Mouse (Mus musculus): Measurements from ENCODE around the gene Tspan31. TPM values are rescaled to one million over a fixed set of nuclear protein-coding genes. Genes with fewer than 3 reads are reported as not detected.
"Not testable (repeated sequence)": the region's sequence is repeated elsewhere in the genome, so short reads cannot be mapped to it uniquely, and the experiment has no call there.

Tspan31 gene
- polyA plus RNA-seq, 1 experiment from 2014 or later: 165 TPM

DNA sequence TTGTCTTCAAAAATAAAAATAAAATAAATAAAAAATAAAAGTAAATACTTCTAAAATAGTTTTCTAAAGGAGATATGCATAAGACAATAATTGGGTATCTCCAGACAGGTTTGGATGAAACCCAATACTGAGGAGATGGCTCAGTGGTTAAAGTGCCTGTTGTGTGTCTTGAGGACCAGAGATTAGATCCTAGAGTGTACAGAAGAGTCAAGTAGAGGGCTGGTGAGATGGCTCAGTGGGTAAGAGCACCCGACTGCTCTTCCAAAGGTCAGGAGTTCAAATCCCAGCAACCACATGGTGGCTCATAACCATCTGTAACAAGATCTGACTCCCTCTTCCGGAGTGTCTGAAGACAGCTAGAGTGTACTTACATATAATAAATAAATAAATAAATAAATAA is 2.9 kb upstream of the Tspan31 start:
- ATAC-seq (ENCODE audit: low FRiP score, low read depth); H3K9ac ChIP-seq (replicated peaks); H3K4me2 ChIP-seq (replicated peaks); H3K36me3 ChIP-seq; H3K27ac ChIP-seq (replicated peaks); H3K4me3 ChIP-seq; H3K9me3 ChIP-seq: not testable (repeated sequence)
- Histone ChIP-seq H3K4me1 (peaks cover 30% of the 10 kb centered on the region), H3K27me3 (peaks cover 26% of the 10 kb centered on the region)
- WGBS: 87% methylated on average over 2 of the region's 2 CpGs

DNA sequence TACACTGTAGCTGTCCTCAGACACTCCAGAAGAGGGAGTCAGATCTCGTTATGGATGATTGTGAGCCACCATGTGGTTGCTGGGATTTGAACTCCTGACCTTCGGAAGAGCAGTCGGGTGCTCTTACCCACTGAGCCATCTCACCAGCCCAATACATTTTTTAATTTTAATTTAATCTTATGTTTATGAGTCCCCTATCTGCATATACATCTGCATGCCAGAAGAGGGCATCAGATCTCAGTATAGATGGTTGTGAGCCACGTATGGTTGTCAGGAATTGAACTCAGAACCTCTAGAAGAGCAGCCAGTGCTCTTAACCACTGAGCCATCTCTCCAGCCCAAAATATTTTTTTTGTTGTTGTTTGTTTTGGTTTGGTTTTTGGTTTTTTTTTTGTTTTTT is 2.2 kb upstream of the Tspan31 start:
- not testable (repeated sequence) for H3K4me2 ChIP-seq (replicated peaks); H3K27ac ChIP-seq (replicated peaks); H3K4me3 ChIP-seq; H3K9me3 ChIP-seq; H3K9ac ChIP-seq (replicated peaks); ATAC-seq (ENCODE audit: low FRiP score, low read depth)
- peaks cover 16% of the 10 kb centered on the region for H3K36me3 ChIP-seq
- H3K27me3 ChIP-seq: peaks cover 22% of the 10 kb centered on the region
- peaks cover 26% of the 10 kb centered on the region for H3K4me1 ChIP-seq
- WGBS: 90% methylated on average over 4 of the region's 4 CpGs

DNA sequence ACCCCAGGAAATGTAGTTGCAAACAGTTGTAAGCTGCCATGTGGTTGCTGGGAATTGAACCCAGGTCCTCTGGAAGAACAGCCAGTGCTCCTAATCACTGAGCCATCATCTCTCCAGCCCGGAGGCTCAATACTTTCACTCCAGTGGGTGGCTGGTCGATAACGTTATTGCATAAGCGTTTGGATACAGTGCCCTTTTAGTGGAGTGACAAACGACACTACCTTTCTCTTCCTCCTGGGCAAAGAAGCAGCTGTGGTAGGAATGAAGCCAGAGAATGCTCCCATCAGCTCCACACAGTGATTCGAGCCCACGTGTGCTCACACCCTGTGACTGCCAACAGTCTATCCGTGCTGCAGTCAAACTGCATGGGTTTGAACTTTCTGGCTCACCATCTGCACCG is 1.1 kb upstream of the Tspan31 start:
- peaks cover 13% of the 10 kb centered on the region for H3K27me3 ChIP-seq
- peak overlapping the region; percentile 52; the same call in 1 of the 2 replicates for H3K27ac ChIP-seq (replicated peaks)
- peaks cover 30% of the 10 kb centered on the region for H3K4me1 ChIP-seq
- peaks cover 27% of the 10 kb centered on the region for H3K36me3 ChIP-seq
- H3K4me3 ChIP-seq: peak overlapping the region; percentile 61
- H3K9me3 ChIP-seq: no peaks in the 10 kb centered on the region
- no peak for ATAC-seq (ENCODE audit: low FRiP score, low read depth)
- WGBS: 79% methylated on average over 9 of the region's 9 CpGs
- H3K4me2 ChIP-seq (replicated peaks): peak overlapping the region; percentile 76
- peak overlapping the region; percentile 69; the same call in 1 of the 2 replicates for H3K9ac ChIP-seq (replicated peaks)

DNA sequence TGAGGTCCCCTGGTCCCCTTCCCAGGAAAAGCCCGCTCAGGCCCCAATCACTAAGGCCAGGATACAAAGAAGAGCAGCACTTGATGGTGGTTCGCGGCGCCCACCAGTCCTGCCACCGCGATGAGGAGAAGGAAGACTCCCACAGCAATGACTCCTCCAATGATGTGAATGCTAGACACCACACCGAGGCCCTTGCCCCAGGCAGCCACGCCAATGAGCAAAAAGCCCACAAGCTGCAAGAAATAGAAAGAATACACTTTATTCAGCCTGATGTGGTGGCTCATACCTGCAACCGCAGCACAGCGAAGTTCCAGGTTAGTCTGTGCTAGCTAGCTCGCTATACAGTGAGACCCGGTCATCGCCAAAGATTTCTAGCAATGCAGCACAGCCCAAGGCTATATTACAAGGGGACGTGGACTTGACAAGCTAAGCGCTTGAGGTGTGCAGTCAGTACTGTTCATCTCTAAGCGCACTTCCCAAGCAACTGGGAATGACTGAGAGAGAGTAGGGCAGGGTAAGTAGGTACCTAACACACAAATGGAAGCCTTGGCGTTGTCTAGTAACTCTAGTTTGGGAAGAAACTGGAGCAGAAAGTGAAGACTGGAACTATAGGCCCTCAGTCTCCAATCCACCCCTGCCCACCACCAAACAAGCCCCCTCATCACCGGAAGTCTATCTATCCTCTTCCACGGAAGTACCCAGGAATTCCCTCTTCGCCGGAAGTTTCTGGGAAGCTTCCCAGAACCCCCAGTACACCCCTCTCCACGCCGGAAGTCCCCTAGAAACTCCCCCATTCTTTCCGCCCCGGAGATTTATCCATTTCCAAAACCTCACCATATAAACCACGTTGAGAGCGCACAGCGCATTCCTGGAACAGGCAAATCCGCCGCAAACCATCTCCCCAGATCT is 529 bp downstream of the Tspan31 start:
- H3K4me3 ChIP-seq: peak overlapping the region; percentile 61
- peak; percentile 75 for ATAC-seq (ENCODE audit: low FRiP score, low read depth)
- peak overlapping the region; percentile 89 for H3K27ac ChIP-seq (replicated peaks)
- H3K4me1 ChIP-seq: peaks cover 41% of the 10 kb centered on the region
- no peaks in the 10 kb centered on the region for H3K27me3 ChIP-seq
- 9% methylated on average over 30 of the region's 30 CpGs for WGBS
- no peaks in the 10 kb centered on the region for H3K9me3 ChIP-seq
- H3K4me2 ChIP-seq (replicated peaks): peak overlapping the region; percentile 76
- H3K9ac ChIP-seq (replicated peaks): peak overlapping the region; percentile 60
- H3K36me3 ChIP-seq: peaks cover 43% of the 10 kb centered on the region

DNA sequence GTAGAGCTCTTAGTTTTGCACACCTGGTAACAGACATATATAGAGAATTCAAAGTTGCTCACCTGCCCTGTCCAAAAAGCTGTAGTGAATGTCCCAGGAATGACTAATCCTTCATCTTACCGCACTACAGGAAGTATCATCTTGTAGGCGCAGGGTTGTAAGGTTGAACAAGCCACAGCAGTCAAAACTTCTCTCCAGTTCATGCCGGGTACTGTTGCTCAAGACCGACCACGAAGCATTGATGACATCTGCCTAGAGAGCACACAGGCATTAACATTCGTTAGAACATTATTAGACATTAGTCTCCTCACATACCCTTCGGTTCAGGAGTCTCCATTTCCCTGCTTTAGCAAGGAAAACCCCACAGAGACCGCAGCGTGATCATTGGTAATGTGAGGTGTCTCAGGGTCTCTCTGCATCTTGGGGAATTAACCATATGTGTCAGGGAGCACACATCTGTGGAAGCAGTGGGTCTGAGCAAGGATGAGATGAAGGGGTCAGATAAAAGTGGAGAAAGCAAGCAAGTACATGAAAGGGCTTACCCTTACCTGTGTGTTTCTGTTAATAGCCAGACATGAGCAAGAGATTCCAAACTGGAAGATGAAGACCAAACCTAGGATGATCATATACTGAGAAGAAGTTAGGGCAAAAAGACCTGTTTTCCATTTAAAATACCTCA is 1.6 kb downstream of the Tspan31 start:
- peak overlapping the region; percentile 76 for H3K4me2 ChIP-seq (replicated peaks)
- H3K27ac ChIP-seq (replicated peaks): peak overlapping the region; percentile 89
- peaks cover 43% of the 10 kb centered on the region for H3K36me3 ChIP-seq
- H3K9me3 ChIP-seq: no peaks in the 10 kb centered on the region
- H3K4me3 ChIP-seq: peak overlapping the region; percentile 61
- H3K27me3 ChIP-seq: no peaks in the 10 kb centered on the region
- no peak for ATAC-seq (ENCODE audit: low FRiP score, low read depth)
- 84% methylated on average over 9 of the region's 9 CpGs for WGBS
- H3K9ac ChIP-seq (replicated peaks): peak overlapping the region; percentile 60; the same call in 1 of the 2 replicates
- H3K4me1 ChIP-seq: peaks cover 41% of the 10 kb centered on the region

DNA sequence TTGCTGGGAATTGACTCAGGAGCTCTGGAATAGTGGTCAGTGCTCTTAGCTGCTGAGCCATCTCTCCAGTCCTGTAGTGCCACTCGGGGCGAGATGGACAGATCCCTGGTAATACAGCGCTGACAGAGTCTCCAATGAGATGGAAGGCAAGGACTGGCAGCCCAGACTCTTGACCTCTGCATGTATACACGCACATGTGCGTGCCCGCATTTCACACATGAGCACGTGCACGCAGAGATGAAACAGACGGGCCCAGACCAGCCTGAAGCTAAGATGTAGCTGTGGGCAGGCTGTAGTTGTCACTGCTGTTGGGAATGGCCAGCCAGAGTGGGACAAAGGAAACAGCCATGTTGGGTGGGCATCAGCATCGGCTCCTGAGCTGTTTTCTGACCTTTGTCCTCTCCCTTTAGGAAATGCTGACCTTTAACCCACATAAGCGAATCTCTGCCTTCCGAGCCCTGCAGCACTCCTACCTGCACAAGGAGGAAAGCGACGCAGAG is 3.5 kb downstream of the Tspan31 start:
- peaks cover 1% of the 10 kb centered on the region; the same call in 1 of the 2 replicates for H3K27me3 ChIP-seq
- H3K36me3 ChIP-seq: peaks cover 43% of the 10 kb centered on the region
- no peak overlapping the region for H3K4me3 ChIP-seq
- peaks cover 49% of the 10 kb centered on the region for H3K4me1 ChIP-seq
- 0 out of 2 replicates have a peak overlapping the region, but pooled peaks have one; percentile 26 for H3K27ac ChIP-seq (replicated peaks)
- no peak overlapping the region for H3K9ac ChIP-seq (replicated peaks)
- 91% methylated on average over 14 of the region's 14 CpGs for WGBS
- H3K9me3 ChIP-seq: no peaks in the 10 kb centered on the region
- no peak overlapping the region for H3K4me2 ChIP-seq (replicated peaks)
- ATAC-seq (ENCODE audit: low FRiP score, low read depth): no peak

DNA sequence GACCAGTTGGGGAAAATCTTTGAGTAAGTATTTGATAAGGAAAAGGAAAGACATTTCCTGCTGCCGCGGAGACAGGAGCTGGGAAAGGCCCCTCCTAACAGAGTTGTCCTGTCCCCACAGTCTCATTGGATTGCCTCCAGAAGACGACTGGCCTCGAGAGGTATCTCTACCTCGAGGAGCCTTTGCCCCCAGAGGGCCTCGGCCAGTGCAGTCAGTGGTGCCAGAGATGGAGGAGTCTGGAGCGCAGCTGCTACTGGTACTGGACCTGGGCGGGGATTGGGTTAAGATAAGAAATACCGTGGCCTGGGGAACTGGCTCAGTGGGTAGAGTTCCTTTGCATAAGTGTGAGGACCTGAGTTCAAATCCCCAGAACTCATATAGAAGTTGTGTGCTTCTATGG is 4.1 kb downstream of the Tspan31 start:
- 90% methylated on average over 9 of the region's 9 CpGs for WGBS
- Histone ChIP-seq H3K27me3 (peaks cover 5% of the 10 kb centered on the region; the same call in 1 of the 2 replicates), H3K9me3 (no peaks in the 10 kb centered on the region), H3K9ac (replicated peaks) (no peak overlapping the region), H3K27ac (replicated peaks) (0 out of 2 replicates have a peak overlapping the region, but pooled peaks have one; percentile 20), H3K4me3 (0 out of 2 replicates have a peak overlapping the region, but pooled peaks have one; percentile 9), H3K36me3 (peaks cover 43% of the 10 kb centered on the region), H3K4me1 (peaks cover 50% of the 10 kb centered on the region), H3K4me2 (replicated peaks) (no peak overlapping the region; the same call in 1 of the 2 replicates)
- no peak for ATAC-seq (ENCODE audit: low FRiP score, low read depth)

DNA sequence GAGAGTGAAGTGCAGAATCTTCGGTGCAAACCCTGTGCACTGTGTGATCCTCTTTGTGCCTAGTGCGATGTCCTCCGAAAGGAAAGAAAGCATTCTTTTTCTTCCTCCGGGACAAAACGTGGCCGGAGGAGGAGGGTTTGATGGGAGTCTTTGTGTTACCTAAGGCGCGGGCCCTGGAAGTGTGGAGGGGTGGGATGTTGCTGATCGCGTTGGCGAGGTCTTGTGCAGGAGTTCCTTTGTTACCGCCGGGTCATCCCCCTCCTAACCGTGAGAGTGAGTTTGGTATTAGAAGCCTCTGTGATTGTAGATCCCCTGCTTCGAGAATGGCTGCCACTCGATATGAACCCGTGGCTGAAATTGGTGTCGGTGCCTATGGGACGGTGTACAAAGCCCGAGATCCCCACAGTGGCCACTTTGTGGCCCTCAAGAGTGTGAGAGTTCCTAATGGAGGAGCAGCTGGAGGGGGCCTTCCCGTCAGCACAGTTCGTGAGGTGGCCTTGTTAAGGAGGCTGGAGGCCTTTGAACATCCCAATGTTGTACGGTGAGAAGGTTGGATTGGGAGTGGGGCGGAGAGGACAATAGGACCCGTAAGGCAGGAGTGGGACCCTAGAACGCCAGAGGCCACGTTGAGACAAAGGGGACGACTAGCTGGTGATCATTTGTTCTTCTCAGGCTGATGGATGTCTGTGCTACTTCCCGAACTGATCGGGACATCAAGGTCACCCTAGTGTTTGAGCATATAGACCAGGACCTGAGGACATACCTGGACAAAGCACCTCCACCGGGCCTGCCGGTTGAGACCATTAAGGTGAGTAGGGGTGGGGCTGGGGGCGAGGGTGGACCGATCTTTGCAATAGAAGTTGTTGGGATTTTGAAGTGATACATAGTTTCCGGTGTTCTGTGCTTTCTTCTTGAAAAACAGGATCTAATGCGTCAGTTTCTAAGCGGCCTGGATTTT is 5.9 kb downstream of the Tspan31 start:
- H3K9me3 ChIP-seq: no peaks in the 10 kb centered on the region
- H3K36me3 ChIP-seq: peaks cover 43% of the 10 kb centered on the region
- peak overlapping the region; percentile 88 for H3K27ac ChIP-seq (replicated peaks)
- ATAC-seq (ENCODE audit: low FRiP score, low read depth): peak; percentile 4
- H3K4me1 ChIP-seq: peaks cover 51% of the 10 kb centered on the region
- H3K9ac ChIP-seq (replicated peaks): peak overlapping the region; percentile 98
- peak overlapping the region; percentile 75 for H3K4me2 ChIP-seq (replicated peaks)
- 15% methylated on average over 37 of the region's 37 CpGs for WGBS
- peaks cover 5% of the 10 kb centered on the region; the same call in 1 of the 2 replicates for H3K27me3 ChIP-seq
- H3K4me3 ChIP-seq: peak overlapping the region; percentile 92

DNA sequence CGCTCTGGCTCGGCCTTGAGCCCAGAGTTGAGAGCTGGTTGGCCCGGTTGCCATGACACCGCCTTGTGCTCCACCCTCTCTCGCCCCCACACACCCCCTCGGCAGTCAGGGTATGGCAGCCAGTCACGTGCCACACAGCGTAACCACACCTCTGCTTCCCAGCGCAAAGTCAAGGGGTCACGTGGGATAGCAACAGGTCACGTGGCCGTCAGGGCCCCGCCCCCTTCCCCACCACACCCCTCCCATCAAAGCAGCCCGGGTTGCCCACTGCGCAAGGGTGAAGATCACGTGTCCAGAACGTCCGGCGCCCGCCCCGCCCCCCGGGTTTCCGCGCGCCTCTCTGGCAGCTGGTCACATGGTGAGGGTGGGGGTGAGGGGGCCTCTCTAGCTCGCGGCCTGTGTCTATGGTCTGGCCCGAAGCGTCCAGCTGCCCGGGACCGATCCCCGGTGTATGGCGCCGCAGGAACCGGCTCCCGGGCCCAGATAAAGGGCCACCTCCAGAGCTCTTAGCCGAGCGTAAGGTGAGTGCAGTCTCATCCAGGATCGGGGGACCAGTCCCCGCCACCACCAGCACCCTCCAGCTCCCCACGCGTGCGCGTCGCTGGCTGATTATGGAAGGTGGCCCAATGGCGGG is 6.7 kb downstream of the Tspan31 start, which contains the start of gene Cdk4:
Gene Cdk4, plus strand, starts transcription at position 296 of the 634 bp plus-strand sequence.
- Histone ChIP-seq H3K4me3 (peak within 1 kb of the TSS; percentile 92), H3K9ac (replicated peaks) (peak within 1 kb of the TSS; percentile 98), H3K27ac (replicated peaks) (peak within 1 kb of the TSS; percentile 88), H3K4me1 (peaks cover 51% of the 10 kb centered on the region), H3K36me3 (peaks cover 38% of the 10 kb centered on the region), H3K4me2 (replicated peaks) (peak within 1 kb of the TSS; percentile 75), H3K27me3 (peaks cover 5% of the 10 kb centered on the region; the same call in 1 of the 2 replicates), H3K9me3 (no peaks in the 10 kb centered on the region)
- peak; percentile 90 for ATAC-seq (ENCODE audit: low FRiP score, low read depth)
- WGBS: under 1% methylated on average over 46 of the region's 46 CpGs

DNA sequence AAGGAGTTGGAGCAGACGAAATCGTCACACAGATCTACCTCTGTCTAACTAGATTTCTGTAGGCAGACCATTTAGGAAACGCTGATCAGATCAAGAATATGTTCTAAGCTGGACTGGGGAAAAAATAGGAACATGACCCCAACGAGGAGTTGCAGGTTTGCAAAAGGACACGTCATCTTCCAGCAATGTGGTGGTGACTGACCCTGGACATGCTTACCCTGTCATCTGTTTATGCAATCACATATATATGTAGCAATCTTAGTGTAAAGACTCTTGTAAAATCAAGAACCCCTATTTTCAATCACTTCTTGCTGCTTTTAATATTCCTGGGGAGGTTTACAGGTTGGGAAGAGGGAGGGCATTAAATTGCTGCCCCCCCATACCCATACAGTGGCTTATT is 7.6 kb downstream of the Tspan31 start:
- peak overlapping the region; percentile 67 for H3K27ac ChIP-seq (replicated peaks)
- H3K27me3 ChIP-seq: peaks cover 5% of the 10 kb centered on the region; the same call in 1 of the 2 replicates
- no peaks in the 10 kb centered on the region for H3K9me3 ChIP-seq
- H3K4me2 ChIP-seq (replicated peaks): no peak overlapping the region
- H3K4me1 ChIP-seq: peaks cover 50% of the 10 kb centered on the region
- 80% methylated on average over 5 of the region's 5 CpGs for WGBS
- H3K4me3 ChIP-seq: no peak overlapping the region
- ATAC-seq (ENCODE audit: low FRiP score, low read depth): no peak
- H3K36me3 ChIP-seq: peaks cover 31% of the 10 kb centered on the region
- no peak overlapping the region for H3K9ac ChIP-seq (replicated peaks)

Measured in midbrain, embryonic 12.5 days (tissue).